In the genomic region with DNA sequence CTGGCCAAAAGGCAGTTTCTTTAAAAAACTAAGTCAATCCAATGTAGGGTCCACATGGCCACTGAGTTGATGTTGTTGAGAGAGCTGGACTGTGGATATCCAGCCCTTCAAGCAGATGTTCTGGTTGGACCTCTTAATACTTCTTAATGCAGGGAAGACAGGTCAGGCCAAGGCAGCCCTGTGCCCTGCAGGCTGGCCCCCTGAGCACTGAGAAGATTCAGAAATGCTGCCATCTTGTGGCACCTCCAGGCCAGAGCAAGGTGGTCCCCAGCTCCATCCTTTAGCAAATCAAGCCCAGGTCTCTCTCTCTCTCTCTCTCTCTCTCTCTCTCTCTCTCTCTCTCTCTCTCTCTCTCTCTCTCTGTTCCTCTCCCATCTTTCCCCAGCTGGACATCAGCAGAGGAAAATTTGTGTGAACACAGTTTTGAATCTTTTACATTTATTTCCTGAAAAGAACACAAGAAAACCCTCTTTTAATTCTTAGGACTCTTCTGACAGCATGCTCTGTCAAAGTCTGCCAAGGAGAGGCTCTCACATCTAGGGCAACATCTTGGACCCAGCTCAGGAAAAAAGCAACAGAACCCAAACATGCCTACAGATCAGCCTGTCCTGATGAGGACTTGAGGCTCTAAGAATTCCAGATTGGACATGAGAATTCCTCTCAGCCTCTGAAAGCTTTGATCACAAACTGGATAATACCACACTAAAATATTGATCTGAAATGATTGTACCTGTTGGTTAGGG, we compare ENCODE assay signal across 8 mouse cellular contexts.
DNase-seq lines count a peak whose midpoint lies in the region; ATAC-seq and TF ChIP-seq lines count a peak whose summit lies in the region.

No protein-coding gene starts in this region.

- DNase-seq in heart, adult 11 months, result peak; percentile 86
- DNase-seq in limb, embryonic 11.5 days (ENCODE audit: low spot score), result peak; percentile 81
- peak; percentile 62 for DNase-seq in neural tube, embryonic 11.5 days (ENCODE audit: low spot score)
- DNase-seq in urinary bladder, adult 2 months (ENCODE audit: low spot score), result no peak

- H3K4me1 ChIP-seq in heart, embryonic 11.5 days (ENCODE audit: control insufficient read depth, insufficient read depth, low read length), result no peaks in the 10 kb centered on the region
- H3K4me1 ChIP-seq in bone marrow, adult 2 months (ENCODE audit: control insufficient read depth, insufficient read depth, low read length), result no peaks in the 10 kb centered on the region
- peaks cover 20% of the 10 kb centered on the region for H3K4me1 ChIP-seq in limb, embryonic 11.5 days (ENCODE audit: control insufficient read depth, insufficient read depth, low read length)
- H3K4me1 ChIP-seq in neural tube, embryonic 11.5 days (ENCODE audit: control insufficient read depth, insufficient read depth, low read length), result no peaks in the 10 kb centered on the region

- no peak overlapping the region for H3K27ac ChIP-seq in heart, embryonic 11.5 days (ENCODE audit: low read depth, low read length)
- no peak overlapping the region for H3K27ac ChIP-seq in bone marrow, adult 2 months (ENCODE audit: control insufficient read depth, insufficient read depth, low read depth, low read length, poor library complexity)
- no peak overlapping the region for H3K27ac ChIP-seq in limb, embryonic 11.5 days (replicated peaks; ENCODE audit: low read depth, low read length)
- no peak overlapping the region for H3K27ac ChIP-seq in neural tube, embryonic 11.5 days (ENCODE audit: low read depth, low read length)

- no peak overlapping the region for H3K9ac ChIP-seq in heart, embryonic 11.5 days (ENCODE audit: low read depth, low read length)
- no peak overlapping the region for H3K9ac ChIP-seq in limb, embryonic 11.5 days (ENCODE audit: low read length)
- no peak overlapping the region for H3K9ac ChIP-seq in neural tube, embryonic 11.5 days (ENCODE audit: low read length)

- H3K27me3 ChIP-seq in heart, embryonic 11.5 days (ENCODE audit: control insufficient read depth, insufficient read depth, low read length), result no peaks in the 10 kb centered on the region
- no peaks in the 10 kb centered on the region for H3K27me3 ChIP-seq in C2C12 (ENCODE audit: control insufficient read depth, insufficient read depth, insufficient read length)
- no peaks in the 10 kb centered on the region for H3K27me3 ChIP-seq in limb, embryonic 11.5 days (ENCODE audit: control insufficient read depth, insufficient read depth, low read length)
- H3K27me3 ChIP-seq in neural tube, embryonic 11.5 days (ENCODE audit: control insufficient read depth, insufficient read depth, low read length), result no peaks in the 10 kb centered on the region

- no peaks in the 10 kb centered on the region for H3K79me3 ChIP-seq in C2C12 (ENCODE audit: low read depth)

- no peaks in the 10 kb centered on the region for H3K36me3 ChIP-seq in heart, embryonic 11.5 days (ENCODE audit: control insufficient read depth, insufficient read depth, low read length)
- H3K36me3 ChIP-seq in C2C12 (ENCODE audit: control insufficient read depth, insufficient read depth), result no peaks in the 10 kb centered on the region
- H3K36me3 ChIP-seq in limb, embryonic 11.5 days (ENCODE audit: control insufficient read depth, insufficient read depth, low read length), result no peaks in the 10 kb centered on the region
- no peaks in the 10 kb centered on the region for H3K36me3 ChIP-seq in neural tube, embryonic 11.5 days (ENCODE audit: control insufficient read depth, insufficient read depth, low read length)

- H3K79me2 ChIP-seq in C2C12 (ENCODE audit: control insufficient read depth, insufficient read depth), result no peaks in the 10 kb centered on the region

- ATAC-seq in heart, embryonic 11.5 days (replicated peaks; ENCODE audit: insufficient number of reproducible peaks, low FRiP score, low TSS enrichment), result no peak
- ATAC-seq in granulocyte monocyte progenitor cell, adult 5-6 weeks (replicated peaks; ENCODE audit: poor library complexity, severe bottlenecking), result peak; percentile 78
- ATAC-seq in limb, embryonic 11.5 days (ENCODE audit: insufficient number of reproducible peaks, low FRiP score, low TSS enrichment, low read depth), result 0 out of 2 replicates have a peak, but pooled peaks have one; percentile 18
- ATAC-seq in neural tube, embryonic 11.5 days (ENCODE audit: insufficient read depth, low FRiP score, low TSS enrichment), result no peak

- no peak for TF ChIP-seq POLR2A in bone marrow, adult 2 months (IDR thresholded peaks at IDR 0.05; ENCODE audit: borderline replicate concordance, control insufficient read depth, low read depth, low read length)

- H3K4me2 ChIP-seq in heart, embryonic 11.5 days, result no peak overlapping the region
- no peak overlapping the region for H3K4me2 ChIP-seq in limb, embryonic 11.5 days (ENCODE audit: low read depth, severe bottlenecking)
- no peak overlapping the region for H3K4me2 ChIP-seq in neural tube, embryonic 11.5 days (ENCODE audit: low read depth)

- peak; percentile 61 for TF ChIP-seq CTCF in C2C12 (IDR thresholded peaks at IDR 0.05; ENCODE audit: control insufficient read depth, insufficient read depth, insufficient read length)
- peak; percentile 72 for TF ChIP-seq CTCF in bone marrow, adult 2 months (IDR thresholded peaks at IDR 0.05; ENCODE audit: control insufficient read depth, insufficient read depth, low read length)

- no peaks in the 10 kb centered on the region for H3K9me3 ChIP-seq in heart, embryonic 11.5 days (replicated peaks; ENCODE audit: control insufficient read depth, low read length)
- H3K9me3 ChIP-seq in limb, embryonic 11.5 days (ENCODE audit: control insufficient read depth, low read length), result no peaks in the 10 kb centered on the region
- H3K9me3 ChIP-seq in neural tube, embryonic 11.5 days (ENCODE audit: control insufficient read depth, low read length), result no peaks in the 10 kb centered on the region

- H3K4me3 ChIP-seq in heart, embryonic 11.5 days (ENCODE audit: low read depth, low read length), result no peak overlapping the region
- H3K4me3 ChIP-seq in C2C12 (ENCODE audit: insufficient read depth, poor library complexity, severe bottlenecking), result no peak overlapping the region
- no peak overlapping the region for H3K4me3 ChIP-seq in bone marrow, adult 2 months (replicated peaks; ENCODE audit: control insufficient read depth, low read depth, low read length)
- H3K4me3 ChIP-seq in limb, embryonic 11.5 days (ENCODE audit: low read depth, low read length), result no peak overlapping the region
- no peak overlapping the region for H3K4me3 ChIP-seq in neural tube, embryonic 11.5 days (ENCODE audit: low read depth, low read length)

- H3ac ChIP-seq in C2C12 (ENCODE audit: control insufficient read depth, insufficient read length, low read depth), result no peak overlapping the region

TF ChIP-seq in C2C12, 6 proteins besides CTCF, POLR2A, EP300 and RAD21:
- no peak for TF ChIP-seq CEBPB (IDR thresholded peaks at IDR 0.05; ENCODE audit: low read depth)
- TF ChIP-seq MYOG (IDR thresholded peaks at IDR 0.05; ENCODE audit: control insufficient read depth, extremely low read depth, insufficient read length), result no peak
- TF ChIP-seq MAX (IDR thresholded peaks at IDR 0.05), result no peak
- TF ChIP-seq FOSL1 (IDR thresholded peaks at IDR 0.05; ENCODE audit: insufficient read depth, low read length, poor library complexity, severe bottlenecking), result no peak

Comparison
In these comparisons a context has a peak if more than half of its experiments do, and no peak if none do; other contexts are left out.
1. ATAC-seq: peak in granulocyte monocyte progenitor cell, adult 5-6 weeks (single experiment) and limb, embryonic 11.5 days (single experiment); none in heart, embryonic 11.5 days (single experiment) and neural tube, embryonic 11.5 days (single experiment).